Mouse (Mus musculus) layer of hippocampus, adult 9-10 months (tissue): ENCODE measurements around the gene Cyp2j5.
"Not testable (repeated sequence)": the region's sequence is repeated elsewhere in the genome, so short reads cannot be mapped to it uniquely, and the experiment has no call there.

ENCODE experiments used
- DNase-seq: peaks from one replicate; pipeline ENCODE4 v3.0.0; 2022; ENCODE audit warnings: low spot score

Cyp2j5 gene

DNA sequence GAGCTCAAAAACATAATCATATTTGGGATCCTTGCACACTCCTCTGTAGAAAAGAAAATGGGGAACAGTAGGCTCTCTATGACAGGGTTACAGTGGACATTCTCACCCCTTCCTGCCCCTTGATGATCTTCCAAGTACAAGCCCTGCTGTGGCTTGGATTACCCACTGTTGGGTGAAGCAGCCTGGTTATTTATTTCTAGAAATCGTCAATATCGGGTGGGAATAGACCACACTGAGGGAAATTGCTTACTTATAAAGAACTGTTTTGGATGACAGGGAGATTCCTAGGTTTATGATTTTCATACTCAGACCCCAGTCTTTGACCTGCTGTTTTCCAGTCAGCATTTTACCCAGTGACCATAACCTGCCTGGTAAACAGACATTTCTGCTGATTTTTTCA lies at the start of gene Cyp2j5:
Gene Cyp2j5 (minus strand): TSS at position 164 of the 400 bp plus-strand sequence.
- no peak for DNase-seq

DNA sequence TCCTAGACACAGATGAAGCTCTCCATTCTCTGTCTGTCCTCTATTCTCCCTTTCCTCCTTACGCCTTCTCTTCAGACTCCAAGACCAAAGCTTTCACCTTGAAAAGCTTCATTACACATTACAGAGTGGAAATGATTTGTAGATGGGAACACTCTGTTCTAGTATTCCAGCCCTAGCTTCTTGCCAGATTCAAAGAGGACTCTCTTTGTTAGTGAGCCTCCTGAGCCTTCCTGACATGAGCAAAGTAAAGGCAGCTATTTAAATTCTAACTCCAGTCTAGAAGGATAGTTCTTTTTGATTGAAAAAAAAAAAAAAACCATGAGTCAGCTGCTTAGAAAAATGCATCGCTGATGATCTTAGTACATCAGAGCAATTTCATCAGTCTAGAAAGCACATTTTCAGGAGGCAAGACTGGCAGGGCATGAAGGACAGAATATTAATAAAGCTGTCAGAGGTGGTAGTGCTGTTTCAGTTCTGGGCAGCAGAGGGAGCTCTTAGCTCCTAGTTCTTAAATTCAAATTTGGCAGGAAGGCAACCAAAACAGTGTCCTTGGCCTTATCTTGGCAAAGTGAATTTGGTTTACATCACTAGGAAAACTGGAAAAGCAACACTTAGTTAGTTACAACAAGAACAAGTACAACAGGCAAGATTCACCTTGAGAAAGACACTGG lies 41.5 kb upstream of the Cyp2j5 start:
- peak; percentile 71 for DNase-seq

DNA sequence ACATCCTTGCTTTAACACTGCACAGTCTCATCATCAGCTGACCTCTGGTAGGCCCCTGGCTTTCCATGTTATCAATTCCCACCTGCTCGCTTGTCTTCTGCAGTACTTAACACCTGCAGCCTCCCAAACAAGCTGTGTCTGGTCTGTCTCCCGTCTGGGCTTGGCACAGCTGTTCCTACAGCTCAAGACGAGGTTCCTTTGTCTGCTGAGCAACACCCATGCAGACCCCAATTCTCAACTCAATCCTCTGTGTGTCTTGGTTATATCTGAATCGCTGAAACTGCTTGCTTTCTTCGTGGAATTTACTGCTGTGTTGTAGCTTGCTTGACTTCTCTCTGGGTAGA lies 34.2 kb upstream of the Cyp2j5 start:
- no peak for DNase-seq

DNA sequence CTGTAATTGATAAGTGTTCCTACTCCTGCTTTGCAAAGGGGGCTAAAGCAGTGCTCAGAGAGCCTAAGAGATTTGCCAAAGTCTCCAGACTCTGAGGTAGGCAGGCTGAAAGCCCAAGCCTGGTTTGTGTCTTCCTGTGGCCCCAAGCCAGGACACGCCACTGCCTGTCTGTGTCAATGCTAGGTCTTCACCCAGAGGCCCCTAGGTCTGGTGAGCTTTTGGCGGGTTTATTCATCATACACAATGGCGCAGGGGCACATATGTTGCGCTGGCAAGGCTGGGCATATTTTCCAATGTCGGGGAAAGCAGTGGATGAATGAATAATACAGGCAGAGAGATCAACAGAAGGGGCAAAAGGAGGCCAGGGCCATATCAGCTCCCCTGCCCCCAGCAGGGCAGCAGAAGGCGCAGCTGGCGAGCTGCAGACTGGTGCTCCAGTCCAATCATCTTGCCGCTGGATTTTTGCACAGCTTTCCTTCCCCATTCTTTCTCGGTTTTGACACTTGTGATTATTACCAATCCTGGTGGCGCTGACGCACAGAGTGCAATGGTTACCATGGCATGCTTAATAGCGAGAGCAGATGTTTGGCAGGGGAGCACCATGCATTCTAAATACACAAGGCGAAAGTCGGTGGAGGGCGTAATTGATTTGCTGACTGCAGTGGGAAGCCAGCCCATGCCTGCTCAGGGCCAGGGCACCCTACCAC lies 33.7 kb upstream of the Cyp2j5 start:
- DNase-seq = no peak

DNA sequence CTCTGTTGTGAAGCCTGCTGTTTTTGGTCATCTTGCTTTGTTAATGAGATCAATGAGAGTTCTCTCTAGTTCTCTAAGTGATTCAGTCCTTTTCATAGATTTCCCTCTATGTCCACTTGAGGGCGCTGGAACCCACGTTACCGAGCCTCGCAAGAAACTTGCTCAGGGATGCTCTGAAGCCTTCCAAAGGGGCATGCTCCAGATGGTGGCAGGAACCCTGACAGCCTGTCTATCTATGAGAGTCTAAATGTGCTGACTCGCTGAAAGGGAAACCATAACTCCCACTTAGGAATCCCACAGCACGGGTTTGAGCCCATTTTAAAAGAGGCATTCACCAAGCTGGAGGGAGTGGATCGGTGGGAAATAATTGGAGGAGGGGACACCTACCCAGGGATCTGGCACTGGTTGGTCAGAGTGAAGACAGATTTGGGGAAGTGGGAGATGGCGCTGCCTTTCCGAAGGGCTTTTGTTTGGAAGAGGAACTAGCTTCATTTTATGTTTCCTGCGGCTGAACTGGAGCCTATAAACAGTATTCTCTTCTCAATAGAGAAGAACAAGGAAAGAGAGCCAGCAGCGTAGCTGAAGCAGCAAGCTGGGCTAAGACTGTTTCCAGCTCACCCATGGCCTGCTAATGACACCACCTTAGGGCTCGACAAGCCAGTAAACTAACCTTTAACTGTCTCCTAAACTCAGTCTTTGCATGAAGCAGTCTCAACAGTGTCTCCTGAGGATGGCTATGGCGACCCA lies 32.8 kb upstream of the Cyp2j5 start:
- peak; percentile 49 for DNase-seq

DNA sequence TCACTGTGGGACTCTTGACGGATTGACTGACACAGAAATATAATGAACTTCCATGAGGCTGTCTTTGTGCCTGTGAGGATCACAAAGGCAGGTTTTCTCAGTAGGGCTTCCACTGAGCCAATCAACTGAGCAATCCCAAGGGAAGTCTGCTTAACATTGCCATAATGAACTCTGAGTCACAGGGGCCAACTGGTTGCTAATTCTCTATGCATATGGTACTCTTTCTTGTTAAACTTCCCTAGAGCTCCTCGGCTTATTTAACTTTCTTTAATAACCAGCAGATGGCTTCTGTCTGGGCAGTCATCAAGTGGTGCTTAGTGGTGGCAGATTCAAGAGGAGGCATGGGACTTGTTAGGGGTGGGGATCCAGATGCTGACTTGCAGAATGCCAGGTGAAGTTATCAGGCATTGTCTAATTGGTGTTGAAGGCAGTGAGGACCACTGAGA lies 23.4 kb upstream of the Cyp2j5 start:
- no peak for DNase-seq

DNA sequence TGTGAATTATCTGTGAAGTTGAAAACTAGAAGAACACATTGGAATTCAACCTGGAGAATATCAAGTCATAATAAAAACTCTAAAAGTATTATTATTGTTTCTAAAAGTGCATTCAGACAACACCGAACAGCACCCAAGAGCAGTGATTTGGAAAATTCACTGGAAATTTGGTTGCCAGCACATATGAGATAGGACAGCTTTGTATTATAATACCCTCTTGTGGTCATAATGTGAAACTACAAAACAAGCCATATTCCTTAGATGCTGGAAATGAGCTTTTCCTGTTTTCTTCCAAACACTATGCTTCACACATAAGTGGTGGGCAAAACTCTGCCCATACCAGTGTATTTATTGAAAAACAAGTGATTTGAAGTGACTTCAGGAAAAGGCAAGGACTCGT lies 19.5 kb upstream of the Cyp2j5 start:
- DNase-seq = peak; percentile 39

DNA sequence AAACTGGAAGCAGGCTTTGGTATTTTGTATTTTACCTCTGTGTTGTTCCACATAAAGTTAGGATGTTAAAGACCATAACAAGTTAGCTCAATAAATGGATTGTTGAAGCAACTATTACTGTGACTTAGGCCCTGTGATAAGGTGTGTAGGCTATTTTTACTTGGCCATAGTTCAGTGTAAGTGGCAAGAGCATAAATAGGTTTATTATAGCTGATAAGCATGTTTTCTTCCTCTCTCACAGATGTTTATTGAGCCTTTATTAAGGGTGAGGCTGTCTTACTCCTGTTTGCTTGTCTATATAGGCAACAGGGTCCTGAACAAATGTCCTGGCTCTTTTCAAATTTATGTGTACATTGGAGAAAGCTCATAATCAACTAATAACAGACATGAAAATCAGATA lies 17.0 kb upstream of the Cyp2j5 start:
- DNase-seq = no peak

DNA sequence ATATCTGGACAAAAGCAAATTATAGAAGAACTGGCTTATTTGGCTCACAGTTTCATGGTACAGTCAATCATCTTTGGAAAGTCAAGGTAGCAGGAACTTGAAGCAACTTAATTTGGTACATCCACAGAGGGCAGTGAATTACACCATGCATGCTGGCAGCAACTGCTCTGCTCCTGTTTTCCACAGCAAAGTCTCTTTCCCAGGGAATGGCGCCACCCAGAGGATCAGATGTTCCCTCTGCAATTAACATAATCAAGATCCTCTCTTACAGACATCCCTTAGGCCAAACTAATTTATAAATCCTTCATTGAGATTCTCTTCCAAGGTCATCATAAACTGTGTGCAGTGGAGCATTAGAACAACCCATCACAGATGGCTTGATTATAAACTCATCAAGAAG lies 16.3 kb upstream of the Cyp2j5 start:
- DNase-seq = no peak

DNA sequence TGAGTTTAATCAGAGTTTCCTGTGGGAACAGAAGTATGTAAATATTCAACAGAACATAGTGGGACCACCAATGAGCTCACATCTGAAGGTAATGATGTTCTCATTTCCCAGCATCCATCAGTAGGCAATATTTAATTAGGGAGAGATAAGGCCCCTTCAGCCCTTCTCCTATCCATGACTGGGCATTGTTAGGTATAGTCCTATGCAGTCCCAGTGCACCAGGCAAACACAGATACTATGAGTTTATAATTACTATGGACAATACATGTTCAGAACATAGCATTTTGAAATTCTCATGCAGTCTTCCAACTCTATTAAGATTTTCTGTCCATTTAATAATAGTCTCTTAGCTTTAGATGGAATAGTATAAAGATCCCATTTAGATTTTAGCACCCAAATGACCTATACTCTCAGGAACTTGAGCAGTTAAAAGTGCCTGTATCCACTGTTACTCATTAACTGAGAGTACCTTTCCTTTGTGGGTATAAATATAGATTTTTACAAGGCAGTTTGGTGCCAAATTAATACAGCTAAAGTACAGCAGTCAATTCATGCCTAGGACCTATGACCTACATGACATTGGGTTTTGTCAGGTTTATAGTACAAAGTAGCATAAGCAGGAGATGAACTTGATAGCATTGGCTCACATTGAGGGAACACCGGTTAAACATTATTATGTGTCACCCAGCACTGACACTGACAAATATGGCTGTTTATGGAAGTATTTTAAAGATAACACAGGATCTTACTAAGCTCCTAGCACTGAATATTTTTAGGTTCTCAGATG lies 907 bp upstream of the Cyp2j5 start:
- DNase-seq = no peak

DNA sequence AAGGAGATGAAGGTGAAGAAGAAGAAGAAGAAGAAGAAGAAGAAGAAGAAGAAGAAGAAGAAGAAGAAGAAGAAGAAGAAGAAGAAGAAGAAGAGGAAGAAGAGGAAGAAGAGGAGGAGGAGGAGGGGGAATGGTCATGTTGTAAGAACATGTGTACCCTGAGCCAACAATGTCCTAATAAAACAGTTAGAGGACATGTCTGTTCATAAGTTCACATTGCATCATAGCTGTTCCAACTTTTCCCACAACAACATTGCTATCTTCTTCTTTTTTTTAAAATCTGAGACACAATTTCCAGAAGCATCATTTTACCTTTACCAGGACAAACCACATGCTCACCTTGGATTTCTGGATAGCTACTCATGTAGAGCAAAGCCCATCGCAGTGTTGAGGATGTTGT lies 28.5 kb downstream of the Cyp2j5 start:
- DNase-seq = no peak

DNA sequence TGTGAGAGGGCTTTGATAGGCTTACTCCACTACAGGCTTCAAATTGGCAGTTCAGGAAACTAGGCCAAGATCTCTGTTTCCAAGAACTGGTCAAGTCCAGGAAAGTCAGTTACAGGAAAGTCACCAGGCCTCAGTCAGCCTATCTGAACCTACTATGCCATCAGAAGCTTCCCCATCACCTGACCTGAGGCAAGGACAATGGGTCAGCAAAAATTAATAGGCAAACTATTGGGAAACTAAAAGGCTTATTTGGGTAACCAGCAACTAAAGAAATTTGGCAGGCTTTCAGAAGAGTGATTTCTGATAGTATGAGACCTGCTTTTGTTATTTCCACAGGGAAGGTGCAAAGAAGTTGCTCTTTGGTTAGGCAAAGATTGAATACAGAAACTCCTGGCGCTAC lies 41.5 kb downstream of the Cyp2j5 start:
- DNase-seq = no peak

DNA sequence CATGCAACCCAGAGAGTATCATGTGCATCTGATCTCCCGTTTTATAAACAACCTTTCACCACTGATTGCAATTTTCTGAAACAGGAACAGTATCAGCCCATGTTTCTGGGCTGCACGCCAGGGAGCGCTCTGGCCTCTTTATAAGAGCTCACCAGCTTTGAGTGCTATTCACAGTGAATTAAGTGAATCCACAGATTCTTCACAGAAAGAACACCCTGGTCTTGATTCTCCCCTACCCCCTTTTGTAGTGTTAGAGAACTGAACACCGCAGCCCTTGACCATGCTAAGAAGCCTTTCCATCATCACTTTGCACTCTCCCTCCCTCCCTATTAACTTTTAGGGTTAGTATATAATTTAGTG lies 72.2 kb downstream of the Cyp2j5 start:
- DNase-seq = peak; percentile 32

DNA sequence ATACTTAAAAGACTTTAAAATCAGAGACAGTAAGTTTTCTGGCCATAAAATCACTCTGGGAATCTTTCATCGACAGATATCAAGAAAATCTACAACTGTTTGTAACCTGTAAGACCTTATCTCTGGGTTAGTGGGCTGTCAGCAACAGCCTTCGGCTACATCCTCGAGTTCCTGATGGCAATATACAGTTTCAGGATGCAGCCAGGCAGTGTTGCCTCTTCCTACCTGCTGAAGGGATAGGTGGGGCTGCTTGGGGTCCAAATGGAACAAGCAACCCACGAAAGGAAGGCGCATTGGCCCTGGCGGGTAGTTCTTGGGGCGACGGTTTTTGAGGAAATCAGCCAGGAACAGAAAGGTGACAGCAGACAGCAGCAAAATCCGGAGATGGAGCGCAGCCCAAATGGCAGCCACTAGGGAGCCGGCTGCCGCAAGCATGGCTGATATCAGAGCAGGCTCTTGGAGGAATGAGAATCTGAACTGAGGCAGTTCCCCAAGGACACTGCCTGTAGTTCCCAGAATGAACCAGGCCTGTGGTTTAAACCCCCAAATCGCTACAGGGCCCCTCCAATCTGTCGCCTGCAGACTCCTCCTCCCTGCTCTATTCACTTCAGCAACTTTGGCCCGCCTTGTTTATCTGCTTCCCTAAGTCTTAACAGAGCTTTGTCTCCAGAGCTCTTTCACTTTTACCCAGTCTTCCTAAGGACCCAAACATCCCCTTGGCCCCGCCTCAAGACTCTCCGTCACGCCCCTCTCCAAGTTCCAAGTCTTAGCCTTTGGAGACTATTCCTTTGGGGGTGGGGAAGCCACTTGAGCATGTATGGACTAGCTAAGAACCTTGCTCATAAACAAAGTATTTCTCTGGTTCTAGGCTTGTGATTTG lies 72.8 kb downstream of the Cyp2j5 start, which contains the start of gene Cyp2j9:
Gene Cyp2j9 (minus strand): TSS at position 668 of the 880 bp plus-strand sequence.
- DNase-seq = no peak

DNA sequence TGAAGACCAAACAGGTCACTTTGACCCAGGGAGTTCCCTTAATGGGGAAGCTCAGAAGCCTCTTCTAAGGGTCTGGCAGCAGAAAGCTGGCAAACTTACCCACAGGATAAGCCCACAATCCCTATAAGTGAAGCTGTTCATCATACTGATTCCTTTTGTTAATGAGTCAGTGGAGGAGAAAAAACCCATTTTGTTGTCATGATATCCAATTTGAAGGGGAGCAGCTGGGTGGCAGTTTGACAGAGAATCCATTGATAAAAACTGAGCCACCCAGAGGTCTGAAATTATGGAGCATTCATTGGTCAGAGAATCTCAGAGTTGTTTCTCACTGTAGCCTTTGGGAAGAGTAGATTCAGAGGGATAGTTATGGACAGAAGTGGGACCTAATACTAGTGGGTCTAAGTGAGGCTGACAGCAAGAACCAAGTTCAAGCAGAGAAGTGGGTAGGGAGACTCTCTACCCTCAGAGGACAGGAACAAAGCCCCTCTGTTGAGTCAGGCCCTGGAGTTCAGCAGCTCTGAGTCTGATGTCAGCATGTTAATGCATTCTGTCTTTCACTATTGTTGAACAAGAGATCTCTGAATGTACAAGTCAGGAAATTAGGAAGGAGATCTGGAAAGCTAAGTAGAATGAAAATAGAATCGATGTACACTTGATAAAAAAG lies 82.4 kb downstream of the Cyp2j5 start:
- DNase-seq = no peak

DNA sequence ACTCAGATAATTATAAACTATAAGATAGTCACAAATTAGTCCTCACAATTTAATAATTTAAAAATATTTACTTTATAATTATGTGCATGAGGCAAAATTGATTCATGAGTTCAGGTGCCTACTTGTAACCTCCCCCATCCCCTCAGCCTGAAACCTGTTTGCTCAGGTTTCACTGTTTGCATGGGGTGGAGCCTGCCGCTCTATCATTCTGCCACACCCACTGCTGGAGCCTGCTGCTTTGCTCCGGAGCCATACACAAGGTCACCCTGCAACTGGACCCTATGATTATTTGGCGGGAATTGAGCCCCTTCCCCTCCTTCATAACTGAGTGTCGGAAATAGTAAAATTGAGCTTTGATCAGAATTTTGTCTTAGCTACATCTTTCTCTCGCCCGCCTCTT lies 83.6 kb downstream of the Cyp2j5 start:
- DNase-seq = not testable (repeated sequence)
